Mouse (Mus musculus) MN1 (cell line): ENCODE data around the gene Atp13a2.
A peak's percentile ranks its signal among the peaks of the same experiment; 100 is the strongest.

Experiments used
- DNase-seq: peaks from one replicate; pipeline ENCODE4 v3.0.0-alpha.2; 2016; ENCODE audit warnings: low spot score

The Atp13a2 gene

DNA sequence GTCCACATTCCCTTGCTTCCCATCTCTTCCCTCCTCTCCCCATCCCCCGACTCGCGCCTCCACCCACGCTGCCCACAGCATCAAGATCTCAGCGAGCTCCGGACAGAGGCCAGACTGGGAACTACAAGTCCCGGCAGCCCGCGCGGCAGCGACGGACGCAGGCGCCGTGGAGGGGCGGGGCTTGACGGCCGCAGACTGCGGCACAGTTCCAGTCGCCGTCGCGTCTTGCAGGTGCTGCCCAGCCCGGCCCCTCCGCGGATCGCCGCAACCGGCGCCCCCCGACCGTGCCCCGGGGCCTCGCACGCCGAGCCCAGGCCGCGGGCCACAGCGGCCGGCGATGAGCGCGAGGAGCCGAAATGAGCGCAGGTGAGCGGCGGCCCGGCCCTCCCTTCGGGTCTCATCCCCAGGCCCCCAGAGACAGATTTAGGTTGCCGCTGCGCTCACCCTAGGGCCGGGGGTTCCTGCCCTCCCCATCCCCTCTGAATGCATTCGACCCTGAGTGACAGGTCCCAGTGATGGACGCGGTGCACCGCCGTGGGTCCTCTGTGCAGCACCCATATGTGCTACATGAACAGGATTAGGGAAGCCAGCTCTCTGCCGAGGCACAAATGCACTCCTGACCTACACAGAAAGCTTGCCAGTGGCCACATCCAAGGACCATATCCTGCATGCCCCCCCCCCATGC lies at the start of gene Atp13a2:
Atp13a2 (plus strand) TSS at position 163 of the 685 bp plus-strand sequence.
- peak; percentile 97 for DNase-seq

DNA sequence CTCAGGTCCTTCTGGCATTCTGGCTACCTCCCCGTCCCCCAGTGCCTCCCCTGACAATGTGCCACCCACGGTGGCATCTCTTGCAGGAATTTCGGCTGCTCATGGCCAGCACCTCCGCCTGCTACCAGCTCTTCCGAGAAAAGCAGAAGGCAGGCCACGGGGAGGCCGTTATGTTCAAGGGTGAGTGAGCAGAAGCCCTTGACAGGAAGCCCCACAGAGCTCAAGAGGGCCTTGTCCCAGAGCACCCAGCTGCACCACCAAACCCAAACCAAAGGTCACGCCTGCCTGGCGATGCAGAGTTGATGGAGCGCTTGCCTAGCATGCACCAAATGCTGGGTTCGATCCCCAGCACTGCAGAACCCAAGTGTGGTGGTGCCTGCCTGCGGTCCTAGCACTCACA lies 42.3 kb upstream of the Atp13a2 start:
- no peak for DNase-seq

DNA sequence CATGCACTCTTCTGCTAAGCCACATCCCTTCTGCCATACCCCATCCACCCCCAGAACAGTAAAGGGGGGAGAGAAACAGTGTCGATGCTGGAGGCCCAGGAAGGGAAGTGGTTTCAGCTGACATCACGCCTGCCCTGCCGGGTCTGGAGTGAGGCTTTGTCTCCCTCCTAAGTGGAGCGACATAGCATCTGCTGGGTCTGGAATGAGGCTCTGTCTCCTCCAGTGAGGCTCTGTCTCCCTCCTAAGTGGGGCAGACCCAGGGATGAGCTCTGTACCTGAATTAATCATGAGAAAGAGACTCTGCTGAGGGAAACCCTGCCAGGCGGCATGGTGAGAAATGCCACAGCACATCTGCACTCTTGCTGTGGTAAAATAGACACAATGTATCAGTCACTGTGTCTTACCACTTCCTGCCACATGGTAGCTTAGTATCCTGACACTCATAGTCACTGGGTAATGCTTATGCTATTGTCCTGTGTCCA lies 41.7 kb upstream of the Atp13a2 start:
- DNase-seq = no peak

DNA sequence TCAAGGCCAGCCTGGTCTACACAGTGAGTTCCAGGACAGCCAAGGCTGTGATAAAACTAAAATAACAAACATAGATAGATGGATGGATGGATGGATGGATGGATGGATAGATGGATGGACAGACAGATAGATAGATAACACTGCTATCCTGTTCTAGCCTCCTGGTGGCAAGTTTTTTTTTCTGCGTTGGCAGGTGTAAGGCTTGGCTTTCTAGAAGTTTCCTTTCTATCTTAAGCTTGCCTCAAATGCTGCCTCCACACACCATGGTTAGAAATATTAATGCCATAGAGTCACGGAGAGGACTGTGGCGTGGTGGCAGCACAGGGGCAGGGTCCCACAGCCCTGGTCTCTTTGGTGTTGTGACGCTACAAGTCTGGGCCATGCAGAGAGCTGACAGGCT lies 41.1 kb upstream of the Atp13a2 start:
- DNase-seq = no peak

GRCm38 (mm10) chr4:140946048-140946447 lies 40.6 kb upstream of the Atp13a2 start:
- DNase-seq = no peak

DNA sequence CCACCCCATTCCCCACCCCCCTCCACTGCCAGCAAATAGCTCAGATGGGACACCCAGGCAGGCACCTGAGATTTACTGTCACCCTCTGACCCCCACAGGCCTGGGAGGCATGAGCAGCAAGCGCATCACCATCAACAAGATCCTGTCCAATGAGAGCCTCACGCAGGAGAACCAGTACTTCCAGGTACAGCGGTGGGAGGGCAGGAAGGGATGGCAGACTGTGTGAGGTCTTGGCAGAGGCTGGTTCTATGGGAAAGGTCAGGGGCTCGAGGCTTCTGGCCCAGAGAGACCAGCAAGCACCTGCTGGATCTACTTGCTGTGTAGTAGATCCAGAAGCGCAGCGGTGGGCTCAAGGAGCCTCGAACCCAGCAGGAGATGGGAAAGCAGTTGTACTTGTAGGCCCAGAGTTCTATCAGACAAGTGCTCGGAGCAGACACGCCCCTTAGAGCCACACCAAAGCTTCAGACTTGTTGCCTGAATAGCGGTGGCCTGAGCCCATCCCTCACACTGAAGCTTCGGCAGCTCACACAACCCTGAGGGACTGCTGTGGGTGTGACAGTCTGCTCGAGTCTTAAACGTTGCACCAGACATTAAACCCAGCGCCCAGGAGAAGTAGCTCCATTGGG lies 40.0 kb upstream of the Atp13a2 start:
- no peak for DNase-seq

- DNase-seq = no peak
Measured at GRCm38 (mm10) chr4:140947487-140948440, 38.9 kb upstream of the Atp13a2 start.

- no peak for DNase-seq
Measured at GRCm38 (mm10) chr4:140948481-140948880, 38.2 kb upstream of the Atp13a2 start.

GRCm38 (mm10) chr4:140949052-140949451 lies 37.6 kb upstream of the Atp13a2 start:
- DNase-seq = no peak

DNA sequence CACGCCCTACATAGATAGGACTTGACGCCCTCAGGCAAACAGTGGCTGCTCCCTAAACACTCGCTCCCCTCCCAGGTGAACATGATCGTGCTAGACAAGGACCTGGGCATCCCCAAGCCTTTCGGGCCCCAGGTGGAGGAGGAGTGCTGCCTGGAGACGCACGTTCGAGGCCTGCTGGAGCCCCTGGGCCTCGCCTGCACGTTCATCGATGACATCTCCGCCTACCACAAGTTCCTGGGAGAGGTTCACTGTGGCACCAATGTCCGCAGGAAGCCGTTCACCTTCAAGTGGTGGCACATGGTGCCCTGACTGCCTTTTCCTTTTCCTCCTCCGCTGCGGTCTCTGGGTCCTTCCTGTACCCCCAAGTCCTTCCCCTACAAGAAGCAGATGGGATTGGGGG lies 37.1 kb upstream of the Atp13a2 start:
- no peak for DNase-seq

DNA sequence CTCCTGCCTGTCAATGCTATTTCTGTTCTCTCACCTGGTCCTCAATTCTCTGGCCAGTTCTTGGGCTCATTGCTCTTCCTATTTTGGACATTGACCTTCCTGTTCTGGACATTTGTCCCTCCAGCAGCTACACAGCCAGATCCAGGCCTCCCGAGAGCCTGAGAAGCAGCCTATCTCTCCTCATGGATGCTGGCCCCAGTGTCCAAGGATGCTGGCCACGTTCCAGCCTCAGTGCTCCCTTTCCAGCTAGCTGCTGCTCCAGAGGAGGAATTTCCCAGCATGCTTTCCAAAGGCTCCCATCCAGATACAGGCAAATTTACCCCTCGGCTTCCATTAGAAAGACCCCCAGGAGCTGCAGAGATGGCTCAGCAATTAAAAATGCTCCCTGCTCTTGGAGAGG lies 36.1 kb upstream of the Atp13a2 start:
- no peak for DNase-seq

- no peak for DNase-seq
Measured at GRCm38 (mm10) chr4:140951861-140952641, 34.6 kb upstream of the Atp13a2 start.

DNA sequence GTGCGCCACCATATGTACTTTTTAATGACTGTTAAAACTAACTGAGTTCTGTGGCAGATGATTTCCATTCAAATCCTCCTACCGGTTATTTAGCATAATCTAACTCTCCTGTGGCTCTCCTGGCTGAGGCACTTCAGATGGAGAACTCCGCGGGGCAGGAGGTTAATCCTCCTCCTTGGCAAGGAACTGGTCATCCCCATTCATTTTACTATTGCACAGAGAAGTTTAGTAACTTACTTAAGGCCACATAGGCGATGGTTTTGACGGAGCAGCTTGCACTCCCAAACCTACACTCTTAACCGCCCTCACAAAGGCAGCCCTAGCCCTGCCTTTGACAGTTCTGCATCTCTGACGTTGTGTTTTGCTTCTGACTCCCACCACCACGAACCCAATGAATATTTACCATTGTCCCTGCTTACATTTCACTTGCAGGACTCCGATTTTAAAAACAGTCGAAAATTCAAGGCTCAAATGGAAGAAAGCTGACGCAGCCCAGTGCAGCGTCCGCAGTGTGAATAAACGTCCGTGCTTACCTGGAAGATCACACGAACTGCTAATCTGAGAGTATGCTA lies 29.5 kb upstream of the Atp13a2 start:
- no peak for DNase-seq

DNA sequence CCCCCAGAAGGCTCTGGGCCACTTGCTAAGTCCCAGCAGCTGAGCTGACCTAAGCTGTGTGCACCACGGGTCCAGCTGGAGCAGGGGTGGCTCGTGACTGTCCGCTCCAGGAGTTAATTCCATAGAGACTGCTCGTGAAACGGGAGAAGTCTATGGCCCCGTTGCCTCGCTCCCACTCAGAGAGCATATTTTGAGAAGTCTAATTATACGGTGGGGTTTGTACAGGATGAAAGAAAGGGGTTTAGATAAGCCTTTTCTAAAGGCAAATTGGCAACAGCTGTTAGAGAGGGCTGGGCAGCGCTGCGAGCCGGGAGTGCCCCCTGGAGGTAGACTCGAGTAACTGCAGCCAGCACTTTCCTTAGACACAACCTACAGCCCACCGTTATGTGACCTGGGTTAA lies 28.9 kb upstream of the Atp13a2 start:
- peak; percentile 87 for DNase-seq

DNA sequence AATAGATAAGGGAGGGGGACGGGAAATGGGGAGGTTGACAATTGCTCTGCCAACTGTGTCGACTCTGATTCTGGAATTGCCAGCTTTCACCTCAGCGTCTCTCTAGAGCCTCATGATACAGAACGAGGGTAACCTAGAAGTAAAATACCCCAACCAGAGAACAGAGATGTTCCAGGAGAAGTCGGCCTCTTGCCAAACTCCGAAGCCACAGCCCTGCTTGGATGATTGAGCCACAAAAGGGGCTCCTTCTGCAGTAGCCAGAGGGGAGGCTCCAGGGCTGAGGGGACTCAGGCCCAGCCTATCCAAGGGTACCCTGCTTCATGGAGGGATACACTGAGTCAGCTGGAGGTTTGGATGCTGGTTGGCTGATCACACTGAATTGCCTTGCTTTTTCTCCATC lies 28.4 kb upstream of the Atp13a2 start:
- no peak for DNase-seq

- DNase-seq = peak; percentile 15
Measured at GRCm38 (mm10) chr4:140959128-140959679, 27.5 kb upstream of the Atp13a2 start.

GRCm38 (mm10) chr4:140959715-140960479 lies 26.8 kb upstream of the Atp13a2 start:
- peak; percentile 22 for DNase-seq

DNA sequence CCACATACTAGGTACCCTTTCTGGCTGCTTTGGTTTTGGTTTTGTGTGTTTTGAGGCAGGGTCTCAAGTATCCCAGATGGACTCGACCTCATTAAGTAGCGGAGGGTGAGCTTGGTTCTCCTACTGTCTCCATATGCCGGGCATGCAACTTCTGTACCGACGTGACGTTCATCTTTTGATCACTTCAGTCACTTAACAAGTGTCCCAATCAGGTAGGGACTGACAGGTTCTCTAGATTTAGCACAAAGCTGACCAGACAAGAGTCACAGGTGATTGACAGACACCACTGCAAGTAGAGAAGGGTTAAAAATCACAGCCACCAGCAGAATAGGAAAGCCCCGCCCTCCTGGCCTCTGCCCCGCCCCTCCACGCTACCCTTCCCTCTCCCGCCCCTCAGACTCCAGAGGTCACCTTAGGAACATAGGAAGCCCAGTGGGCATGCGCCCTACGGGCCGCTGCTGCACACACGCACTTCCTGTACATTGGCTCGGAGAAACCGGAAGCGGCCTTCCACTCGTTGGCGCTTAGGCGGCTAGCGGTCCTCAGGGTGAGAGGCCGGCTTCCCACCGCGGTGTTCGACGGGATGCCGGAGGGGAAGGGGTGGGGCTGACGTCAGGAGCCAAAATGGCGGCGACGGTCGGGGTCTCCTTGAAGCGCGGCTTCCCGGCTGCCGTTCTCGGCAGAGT lies 25.7 kb upstream of the Atp13a2 start, which contains the start of gene Sdhb:
Sdhb (plus strand) TSS at position 423 of the 686 bp plus-strand sequence.
- DNase-seq = peak; percentile 100

DNA sequence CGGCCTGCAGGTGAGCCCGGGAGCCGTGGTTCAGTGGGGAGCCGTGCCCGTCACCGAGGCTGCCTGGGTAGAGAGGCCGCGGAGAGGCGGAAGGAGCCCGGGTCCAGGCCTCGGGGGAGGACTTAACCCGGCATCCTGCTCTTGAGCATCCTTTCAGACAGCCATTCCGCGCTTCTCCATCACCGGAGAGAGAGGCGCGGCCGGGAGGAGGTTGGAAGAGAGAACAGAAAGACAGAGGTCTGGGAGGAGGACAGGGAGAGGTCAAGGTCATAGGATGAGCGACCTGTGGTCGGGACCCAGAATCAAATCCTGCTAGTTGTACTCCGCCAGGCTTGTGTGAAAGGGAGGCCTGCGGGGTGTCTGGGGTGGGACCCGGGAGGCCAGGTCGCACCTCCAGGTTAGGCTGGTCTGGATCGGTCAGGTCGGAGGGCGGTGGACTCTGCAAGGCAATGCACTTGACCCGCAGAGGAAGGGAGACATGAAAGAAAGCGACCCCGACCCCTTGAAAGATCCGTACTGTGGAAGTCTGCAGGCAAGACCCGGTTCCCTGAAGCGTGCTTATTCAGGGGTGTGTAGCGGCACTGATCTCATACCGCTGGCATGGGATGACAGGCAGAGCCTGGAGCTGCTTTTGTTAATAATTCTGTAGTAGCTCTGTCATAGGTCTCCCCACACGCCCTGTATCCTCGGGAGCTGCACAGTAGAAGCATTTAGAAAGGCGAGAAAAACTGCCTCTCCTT lies 25.0 kb upstream of the Atp13a2 start:
- peak; percentile 73 for DNase-seq
